Mouse (Mus musculus): ENCODE data around the gene Pja2.

DNA sequence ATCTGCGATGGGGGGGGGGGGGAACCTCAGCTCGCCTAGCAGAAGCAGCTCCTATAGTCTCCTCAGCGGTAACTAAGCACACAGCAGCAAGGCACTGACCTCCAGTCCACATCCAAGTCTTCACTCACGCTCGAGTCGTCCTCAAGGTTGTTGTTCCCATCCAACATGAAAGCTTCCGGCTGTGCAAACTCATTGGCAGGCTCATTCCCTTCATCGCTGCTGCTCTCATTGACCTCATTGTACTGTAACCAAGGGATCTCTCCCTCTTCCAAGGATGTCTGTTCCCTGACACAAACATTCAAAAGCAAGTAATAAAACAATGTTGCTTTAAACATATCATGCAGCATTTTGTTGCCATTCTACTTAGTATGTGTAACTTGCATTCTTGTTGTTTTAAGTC, 39.0 kb downstream of the Pja2 start:
- TF ChIP-seq CTCF (IDR thresholded peaks at IDR 0.05; ENCODE audit: low read depth) (no peak), EP300 (IDR thresholded peaks at IDR 0.05; ENCODE audit: low read depth) (no peak)
